Mouse (Mus musculus) megakaryocyte, embryonic 14.5 days (primary cell): Measurements from ENCODE around the gene Mrps24.

Experiments
- FLI1 ChIP-seq: IDR thresholded peaks from 2 replicates; pipeline ENCODE4 v1.6.1; 2012; ENCODE audit warnings: low read length, inconsistent platforms, mixed read lengths
- GATA1 ChIP-seq: IDR thresholded peaks from 3 replicates; pipeline ENCODE4 v1.6.1; 2012; ENCODE audit warnings: mixed read lengths, low read length, inconsistent platforms, borderline replicate concordance

DNA sequence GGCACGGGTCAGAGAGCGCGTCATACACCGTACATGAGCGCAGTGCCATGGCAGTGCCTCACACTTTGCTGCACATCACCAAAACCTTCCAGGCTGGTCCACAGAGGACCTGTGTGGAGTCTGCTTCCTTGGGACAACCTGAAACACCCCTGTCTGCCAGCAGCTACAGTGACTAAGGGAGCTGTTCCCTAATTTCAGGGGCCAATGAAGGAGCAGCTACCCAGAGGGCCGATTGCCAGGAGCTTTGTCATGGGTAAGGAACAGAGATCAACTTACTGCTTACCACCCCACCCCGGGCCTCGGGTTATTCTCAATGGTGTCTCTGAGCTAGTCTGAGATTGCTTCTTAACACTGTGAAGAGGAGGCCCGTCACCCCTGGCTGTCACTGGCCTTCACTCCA, 301 bp downstream of the Mrps24 start:
- TF ChIP-seq GATA1 (no peak), FLI1 (no peak)
